ENCODE assay signal across 8 mouse cellular contexts in genomic region chr9:22468170-22468898, GRCm38 (mm10). TPM values are rescaled to one million over a fixed set of nuclear protein-coding genes. Genes with fewer than 3 reads are reported as not detected.
A peak's percentile ranks its signal among the peaks of the same experiment; 100 is the strongest.
DNase-seq lines count a peak whose midpoint lies in the region; ATAC-seq lines count a peak whose summit lies in the region.

No protein-coding gene starts in this region.

- H3K9me3 ChIP-seq in embryonic facial prominence, embryonic 14.5 days (ENCODE audit: control insufficient read depth, low read length) = no peaks in the 10 kb centered on the region
- H3K9me3 ChIP-seq in heart, embryonic 16.5 days (replicated peaks; ENCODE audit: control insufficient read depth, low read length) = no peaks in the 10 kb centered on the region

- H3K4me2 ChIP-seq in embryonic facial prominence, embryonic 14.5 days (ENCODE audit: low read depth, low read length) = peak overlapping the region; percentile 72
- peak overlapping the region; percentile 70 for H3K4me2 ChIP-seq in heart, embryonic 16.5 days (ENCODE audit: low read depth, low read length)

- peaks cover 7% of the 10 kb centered on the region; the same call in 1 of the 2 replicates for H3K4me1 ChIP-seq in embryonic facial prominence, embryonic 14.5 days (ENCODE audit: control insufficient read depth, insufficient read depth, low read length)
- H3K4me1 ChIP-seq in heart, embryonic 16.5 days (ENCODE audit: control insufficient read depth, insufficient read depth, low read length) = no peaks in the 10 kb centered on the region; the same call in 1 of the 2 replicates

- peak; percentile 88 for ATAC-seq in embryonic facial prominence, embryonic 14.5 days (ENCODE audit: low read depth)
- peak; percentile 90 for ATAC-seq in heart, embryonic 16.5 days (replicated peaks; ENCODE audit: extremely low read depth, insufficient read depth, low FRiP score)

- 0 out of 2 replicates have a peak, but pooled peaks cover 6% of the 10 kb centered on the region for H3K36me3 ChIP-seq in embryonic facial prominence, embryonic 14.5 days (ENCODE audit: control insufficient read depth, insufficient read depth, low read length)
- H3K36me3 ChIP-seq in heart, embryonic 16.5 days (ENCODE audit: control insufficient read depth, insufficient read depth) = peaks cover 6% of the 10 kb centered on the region; the same call in 1 of the 2 replicates

- peak overlapping the region; percentile 87 for H3K27ac ChIP-seq in embryonic facial prominence, embryonic 14.5 days (replicated peaks; ENCODE audit: low read depth, low read length)
- H3K27ac ChIP-seq in heart, embryonic 16.5 days (ENCODE audit: low read length) = peak overlapping the region; percentile 94

- DNase-seq in cerebellum, adult 11 months = peak; percentile 52
- DNase-seq in cerebellum, postnatal 4 days (ENCODE audit: low spot score in 2 of 2) = no peak
- peak; percentile 82 for DNase-seq in adrenal gland, adult 2 months
- peak; percentile 93 for DNase-seq in embryonic facial prominence, embryonic 14.5 days (ENCODE audit: low spot score)
- DNase-seq in kidney, postnatal 36 days = peak; percentile 69 to 84
- peak; percentile 76 for DNase-seq in lung, postnatal 36 days
- DNase-seq in retina, embryonic 14.5 days (ENCODE audit: low spot score) = peak; percentile 80

- WGBS in embryonic facial prominence, embryonic 14.5 days = 5% methylated on average over 21 of the region's 43 CpGs
- WGBS in heart, embryonic 16.5 days = 3% methylated on average over 42 of the region's 43 CpGs

- peak overlapping the region; percentile 92 for H3K9ac ChIP-seq in embryonic facial prominence, embryonic 14.5 days (ENCODE audit: low read depth, low read length)
- H3K9ac ChIP-seq in heart, embryonic 16.5 days (ENCODE audit: low read length) = peak overlapping the region; percentile 96

- H3K27me3 ChIP-seq in embryonic facial prominence, embryonic 14.5 days (replicated peaks; ENCODE audit: control insufficient read depth, insufficient read depth, low read length) = no peaks in the 10 kb centered on the region
- no peaks in the 10 kb centered on the region for H3K27me3 ChIP-seq in heart, embryonic 16.5 days (ENCODE audit: control insufficient read depth, insufficient read depth, low read length)

- peak overlapping the region; percentile 82 for H3K4me3 ChIP-seq in embryonic facial prominence, embryonic 14.5 days (ENCODE audit: low read depth, low read length)
- H3K4me3 ChIP-seq in heart, embryonic 16.5 days (ENCODE audit: low read length) = peak overlapping the region; percentile 89

RNA-seq across cellular contexts. Expression of gene Rp9, which starts 1.2 kb away (rescaled TPM):
- total RNA-seq in adrenal gland, adult 2 months (2021) = 10 to 100 TPM; 34.2 to 39.0 TPM
- 96.1 and 145 TPM in 2 replicates for polyA plus RNA-seq in adrenal gland, adult 2 months (2012; rRNA removed)
- 60.7 and 61.5 TPM in 2 replicates for polyA plus RNA-seq in embryonic facial prominence, embryonic 14.5 days (2014; fragmentation: Nextera tagmentation; extraction: Ambion mirVana)
- polyA plus RNA-seq in heart, embryonic 16.5 days (2015; fragmentation: Nextera tagmentation; extraction: Ambion mirVana) = 47.3 and 48.4 TPM in 2 replicates

RNA-seq across cellular contexts. Expression of gene Bbs9, which starts 7.2 kb away (rescaled TPM):
- 10 to 100 TPM; 12.8 to 18.0 TPM for total RNA-seq in adrenal gland, adult 2 months (2021)
- 4.3 and 6.0 TPM in 2 replicates for polyA plus RNA-seq in adrenal gland, adult 2 months (2012; rRNA removed)
- polyA plus RNA-seq in embryonic facial prominence, embryonic 14.5 days (2014; fragmentation: Nextera tagmentation; extraction: Ambion mirVana) = 13.2 and 13.4 TPM in 2 replicates
- 7.9 and 8.1 TPM in 2 replicates for polyA plus RNA-seq in heart, embryonic 16.5 days (2015; fragmentation: Nextera tagmentation; extraction: Ambion mirVana)

RNA-seq across cellular contexts. Expression of gene Gm17545, which starts 14.2 kb away (rescaled TPM):
- total RNA-seq in adrenal gland, adult 2 months (2021) = not detected
- not detected in 2 replicates for polyA plus RNA-seq in adrenal gland, adult 2 months (2012; rRNA removed)
- polyA plus RNA-seq in embryonic facial prominence, embryonic 14.5 days (2014; fragmentation: Nextera tagmentation; extraction: Ambion mirVana) = not detected in 2 replicates
- polyA plus RNA-seq in heart, embryonic 16.5 days (2015; fragmentation: Nextera tagmentation; extraction: Ambion mirVana) = not detected in 2 replicates

RNA-seq across cellular contexts. Expression of gene 9530077C05Rik, which starts 57.0 kb away (rescaled TPM):
- total RNA-seq in adrenal gland, adult 2 months (2021) = 10 to 100 TPM in 1 of 2 experiments, 1 to 10 TPM in 1; 3.7 to 11.9 TPM
- polyA plus RNA-seq in adrenal gland, adult 2 months (2012; rRNA removed) = 1.2 and 1.3 TPM in 2 replicates
- polyA plus RNA-seq in embryonic facial prominence, embryonic 14.5 days (2014; fragmentation: Nextera tagmentation; extraction: Ambion mirVana) = 4.9 and 5.1 TPM in 2 replicates
- 3.0 and 3.7 TPM in 2 replicates for polyA plus RNA-seq in heart, embryonic 16.5 days (2015; fragmentation: Nextera tagmentation; extraction: Ambion mirVana)

Comparison
In these comparisons a context has a peak if more than half of its experiments do, and no peak if none do; other contexts are left out.
1. DNase-seq: peak in cerebellum, adult 11 months (single experiment), adrenal gland, adult 2 months (single experiment), embryonic facial prominence, embryonic 14.5 days (single experiment), kidney, postnatal 36 days (2 of 2), lung, postnatal 36 days (single experiment) and retina, embryonic 14.5 days (single experiment); none in cerebellum, postnatal 4 days (0 of 2).